Mouse (Mus musculus): Measurements from ENCODE around the gene Rusc2. TPM values are rescaled to one million over a fixed set of nuclear protein-coding genes. Genes with fewer than 3 reads are reported as not detected.

Gene Rusc2
- 22.2 and 23.4 TPM in 2 replicates for polyA plus RNA-seq (2015; fragmentation: Nextera tagmentation; extraction: Ambion mirVana)

DNA sequence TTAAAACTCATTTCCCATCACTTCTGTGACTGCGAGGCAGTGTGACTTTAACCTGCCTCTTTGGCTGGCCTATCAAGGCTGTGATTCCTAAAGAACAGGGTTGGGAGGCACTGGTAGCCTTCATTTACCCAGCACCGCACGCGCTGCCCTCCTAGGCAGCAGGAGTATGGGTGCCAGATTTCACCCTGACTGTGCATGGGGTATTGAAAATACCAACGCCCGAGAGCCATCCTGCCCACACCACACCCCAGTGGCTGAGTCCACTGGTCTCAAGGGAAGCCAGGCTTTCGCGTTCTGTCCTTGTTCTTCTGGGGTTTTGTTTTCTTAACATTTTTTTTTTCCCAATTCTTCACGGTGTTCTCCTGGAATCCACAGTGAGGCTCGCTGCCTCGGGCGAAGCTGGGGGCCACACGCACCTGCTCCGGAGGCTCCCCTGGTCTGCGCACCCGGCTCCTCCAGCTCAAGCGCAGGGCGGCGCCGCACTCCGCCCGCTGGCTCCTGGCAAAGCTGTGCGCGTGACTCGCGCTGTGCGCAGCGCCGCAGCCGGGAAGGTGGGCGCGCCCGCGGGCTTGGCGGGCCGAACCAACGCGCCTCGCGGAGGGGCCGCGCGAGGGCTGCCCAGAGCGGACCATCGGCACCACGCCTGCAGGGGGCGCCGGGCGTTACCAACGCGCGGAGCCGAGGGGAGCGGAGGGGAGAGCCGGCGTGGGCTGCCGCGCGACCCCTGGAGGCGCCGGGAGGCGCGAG lies at the start of gene Rusc2:
Gene Rusc2 (plus strand): TSS at position 572 of the 747 bp plus-strand sequence.
- peak within 1 kb of the TSS; percentile 91 for H3K9ac ChIP-seq (replicated peaks; ENCODE audit: low read depth)

DNA sequence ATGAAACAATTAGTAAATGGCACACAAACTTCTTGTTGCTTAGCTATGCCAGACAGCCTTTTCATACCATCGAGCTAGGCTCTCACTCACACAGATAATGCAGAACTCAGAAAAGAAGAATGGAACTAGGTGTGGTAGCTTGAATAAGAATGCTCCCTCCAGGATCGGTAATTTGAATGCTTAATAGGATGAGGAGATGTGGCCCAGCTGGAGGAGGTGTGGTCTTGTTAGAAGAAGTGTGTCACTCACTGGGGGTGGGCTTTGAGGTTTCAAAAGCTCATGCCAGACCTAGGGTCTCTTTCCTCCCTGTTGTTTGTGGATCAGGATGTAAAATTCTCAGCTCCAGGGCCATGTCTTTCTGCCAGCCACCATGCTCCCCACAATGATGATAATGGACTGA lies 47.0 kb upstream of the Rusc2 start:
- no peak for DNase-seq (ENCODE audit: low spot score)
- Histone ChIP-seq H3K9me3 (ENCODE audit: low read length) (peaks cover 3% of the 10 kb centered on the region; the same call in 1 of the 2 replicates), H3K27me3 (replicated peaks; ENCODE audit: insufficient read depth, low read length) (no peaks in the 10 kb centered on the region), H3K9ac (replicated peaks; ENCODE audit: low read depth) (no peak overlapping the region), H3K27ac (ENCODE audit: low read length) (no peak overlapping the region), H3K36me3 (ENCODE audit: insufficient read depth, low read length) (no peaks in the 10 kb centered on the region), H3K4me2 (replicated peaks; ENCODE audit: low read depth, low read length) (no peak overlapping the region), H3K4me3 (ENCODE audit: low read depth, low read length) (no peak overlapping the region), H3K4me1 (ENCODE audit: insufficient read depth, low read depth, low read length) (no peaks in the 10 kb centered on the region)
- TF ChIP-seq EP300 (IDR thresholded peaks at IDR 0.05) (no peak), CTCF (IDR thresholded peaks at IDR 0.05) (no peak)
- no peak for ATAC-seq
- 60% methylated on average over 2 of the region's 2 CpGs for WGBS

More for the DNA sequence above, at the start of gene Rusc2:
- Histone ChIP-seq H3K27ac (ENCODE audit: low read length) (peak within 1 kb of the TSS; percentile 96), H3K4me1 (ENCODE audit: insufficient read depth, low read depth, low read length) (peaks cover 7% of the 10 kb centered on the region), H3K9me3 (ENCODE audit: low read length) (no peaks in the 10 kb centered on the region), H3K27me3 (replicated peaks; ENCODE audit: insufficient read depth, low read length) (no peaks in the 10 kb centered on the region), H3K4me3 (ENCODE audit: low read depth, low read length) (peak within 1 kb of the TSS; percentile 77), H3K36me3 (ENCODE audit: insufficient read depth, low read length) (no peaks in the 10 kb centered on the region), H3K4me2 (replicated peaks; ENCODE audit: low read depth, low read length) (peak within 1 kb of the TSS; percentile 85)
- ATAC-seq: peak; percentile 95
- DNase-seq (ENCODE audit: low spot score): peak; percentile 97
- no peak for TF ChIP-seq EP300 (IDR thresholded peaks at IDR 0.05)
- TF ChIP-seq CTCF (IDR thresholded peaks at IDR 0.05): peak; percentile 73
- 2% methylated on average over 45 of the region's 63 CpGs for WGBS

DNA sequence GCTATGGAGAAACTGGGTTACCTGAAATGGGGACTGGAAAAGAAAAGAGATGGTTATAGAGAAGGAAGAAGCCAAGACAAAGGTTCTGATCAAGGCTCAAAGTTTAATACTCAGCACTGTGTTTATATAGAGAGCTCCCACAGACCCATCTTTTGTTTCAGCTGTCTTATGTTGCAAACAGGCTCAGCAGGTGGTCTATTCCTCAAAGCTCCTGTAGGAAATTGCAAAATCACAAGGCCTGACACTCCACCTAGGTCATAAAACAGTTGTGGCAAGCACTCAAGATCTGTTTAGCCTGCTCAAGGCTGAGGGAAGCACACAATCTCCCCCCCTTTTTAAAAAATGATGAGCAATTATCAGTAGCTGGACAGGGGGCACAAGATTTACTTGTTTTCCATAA lies 45.6 kb upstream of the Rusc2 start:
- ATAC-seq: no peak
- H3K4me3 ChIP-seq (ENCODE audit: low read depth, low read length): no peak overlapping the region
- H3K36me3 ChIP-seq (ENCODE audit: insufficient read depth, low read length): no peaks in the 10 kb centered on the region
- H3K4me2 ChIP-seq (replicated peaks; ENCODE audit: low read depth, low read length): no peak overlapping the region
- no peaks in the 10 kb centered on the region for H3K27me3 ChIP-seq (replicated peaks; ENCODE audit: insufficient read depth, low read length)
- H3K9me3 ChIP-seq (ENCODE audit: low read length): peaks cover 3% of the 10 kb centered on the region; the same call in 1 of the 2 replicates
- H3K9ac ChIP-seq (replicated peaks; ENCODE audit: low read depth): no peak overlapping the region
- DNase-seq (ENCODE audit: low spot score): no peak
- TF ChIP-seq CTCF (IDR thresholded peaks at IDR 0.05) (no peak), EP300 (IDR thresholded peaks at IDR 0.05) (no peak)
- no peak overlapping the region for H3K27ac ChIP-seq (ENCODE audit: low read length)
- H3K4me1 ChIP-seq (ENCODE audit: insufficient read depth, low read depth, low read length): no peaks in the 10 kb centered on the region

DNA sequence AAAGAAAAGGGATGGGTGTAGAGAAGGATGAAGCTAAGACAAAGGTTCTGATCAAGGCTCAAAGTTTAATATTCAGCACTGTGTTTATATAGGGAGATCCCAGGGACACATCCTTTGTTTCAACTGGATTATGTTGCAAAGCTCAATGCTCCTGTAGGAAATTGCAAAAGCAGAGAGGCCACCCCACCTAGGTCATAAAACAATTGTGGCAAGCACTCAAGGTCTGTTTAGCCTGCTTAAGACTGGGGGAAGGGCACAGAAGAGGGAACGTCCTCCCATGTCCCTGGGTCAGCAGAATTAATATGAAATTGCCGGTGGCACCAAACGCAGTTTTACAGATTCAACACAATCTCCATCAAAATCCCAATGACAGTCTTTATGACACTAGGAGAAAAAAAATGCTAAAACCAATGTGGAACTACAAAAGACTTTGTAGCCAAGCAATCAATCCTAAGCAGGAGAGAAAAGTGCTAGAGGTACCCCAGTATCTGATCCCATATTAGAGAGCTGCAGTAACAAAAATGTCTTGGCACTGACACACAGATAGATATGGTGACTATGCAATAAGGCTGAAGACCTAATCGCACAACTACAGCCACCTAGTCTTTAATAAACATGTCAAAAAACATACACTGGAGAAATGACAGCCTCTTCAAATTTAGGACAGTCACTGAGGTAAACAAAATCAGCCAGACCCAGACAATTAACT lies 41.5 kb upstream of the Rusc2 start:
- no peak overlapping the region for H3K4me2 ChIP-seq (replicated peaks; ENCODE audit: low read depth, low read length)
- 62% methylated on average over 4 of the region's 4 CpGs for WGBS
- H3K36me3 ChIP-seq (ENCODE audit: insufficient read depth, low read length): no peaks in the 10 kb centered on the region
- ATAC-seq (no peak), DNase-seq (ENCODE audit: low spot score) (peak; percentile 11)
- H3K27ac ChIP-seq (ENCODE audit: low read length): no peak overlapping the region
- TF ChIP-seq EP300 (IDR thresholded peaks at IDR 0.05) (no peak), CTCF (IDR thresholded peaks at IDR 0.05) (no peak)
- H3K4me3 ChIP-seq (ENCODE audit: low read depth, low read length): no peak overlapping the region
- H3K9ac ChIP-seq (replicated peaks; ENCODE audit: low read depth): no peak overlapping the region
- H3K27me3 ChIP-seq (replicated peaks; ENCODE audit: insufficient read depth, low read length): no peaks in the 10 kb centered on the region
- H3K4me1 ChIP-seq (ENCODE audit: insufficient read depth, low read depth, low read length): no peaks in the 10 kb centered on the region
- H3K9me3 ChIP-seq (ENCODE audit: low read length): peaks cover 3% of the 10 kb centered on the region; the same call in 1 of the 2 replicates

DNA sequence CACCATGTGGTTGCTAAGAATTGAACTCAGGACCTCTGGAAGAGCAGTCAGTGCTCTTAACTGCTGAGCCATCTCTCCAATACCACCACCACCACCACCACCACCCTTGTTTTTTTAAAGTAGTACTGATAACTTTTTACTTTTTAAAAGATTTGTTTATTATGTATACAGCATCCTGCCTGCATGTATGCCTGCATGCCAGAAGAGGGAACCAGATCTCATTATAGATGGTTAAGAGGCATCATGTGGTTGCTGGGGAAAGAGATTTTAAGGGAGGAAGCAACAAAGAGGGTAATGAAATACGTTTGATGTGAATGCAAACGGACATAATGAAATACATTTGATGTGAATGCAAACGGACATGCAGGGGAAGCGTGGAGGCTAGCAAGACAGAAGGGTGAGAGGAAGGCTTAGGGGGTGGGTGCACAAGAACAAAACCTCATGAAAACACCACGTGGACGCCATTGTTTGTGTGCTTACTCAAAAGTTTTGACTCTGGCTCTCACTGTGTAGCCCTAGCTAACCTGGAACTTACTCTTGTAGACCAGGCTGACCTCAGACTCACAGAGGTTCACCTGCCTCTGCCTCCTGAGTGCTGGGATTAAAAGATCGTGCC lies 40.4 kb upstream of the Rusc2 start:
- H3K27ac ChIP-seq (ENCODE audit: low read length): no peak overlapping the region
- H3K27me3 ChIP-seq (replicated peaks; ENCODE audit: insufficient read depth, low read length): no peaks in the 10 kb centered on the region
- H3K9ac ChIP-seq (replicated peaks; ENCODE audit: low read depth): no peak overlapping the region
- H3K36me3 ChIP-seq (ENCODE audit: insufficient read depth, low read length): no peaks in the 10 kb centered on the region
- peaks cover 3% of the 10 kb centered on the region; the same call in 1 of the 2 replicates for H3K9me3 ChIP-seq (ENCODE audit: low read length)
- H3K4me1 ChIP-seq (ENCODE audit: insufficient read depth, low read depth, low read length): no peaks in the 10 kb centered on the region
- TF ChIP-seq CTCF (IDR thresholded peaks at IDR 0.05): peak; percentile 31; the same call in 1 of the 2 replicates
- no peak for TF ChIP-seq EP300 (IDR thresholded peaks at IDR 0.05)
- 80% methylated on average over 7 of the region's 7 CpGs for WGBS
- no peak for ATAC-seq
- no peak overlapping the region for H3K4me2 ChIP-seq (replicated peaks; ENCODE audit: low read depth, low read length)
- no peak overlapping the region for H3K4me3 ChIP-seq (ENCODE audit: low read depth, low read length)
- no peak for DNase-seq (ENCODE audit: low spot score)

DNA sequence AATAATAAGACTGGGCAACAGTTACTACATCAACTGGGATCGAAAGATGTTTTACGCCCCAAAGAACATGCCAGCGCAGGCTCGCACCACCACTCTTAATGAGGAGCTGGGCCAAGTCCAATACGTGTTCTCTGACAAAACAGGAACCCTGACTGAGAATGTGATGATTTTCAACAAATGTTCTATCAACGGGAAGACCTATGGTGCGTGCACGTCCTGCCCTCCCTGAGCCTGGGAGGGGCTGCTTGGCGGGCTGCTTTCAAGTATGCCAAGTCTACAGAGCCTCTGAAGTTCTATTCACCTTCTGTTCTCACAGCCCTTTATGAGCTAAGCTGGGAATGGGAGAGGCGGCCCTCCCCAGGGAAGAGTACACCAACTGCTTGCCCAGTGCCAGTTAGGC lies 39.3 kb upstream of the Rusc2 start:
- H3K36me3 ChIP-seq (ENCODE audit: insufficient read depth, low read length): no peaks in the 10 kb centered on the region
- no peak for ATAC-seq
- H3K4me1 ChIP-seq (ENCODE audit: insufficient read depth, low read depth, low read length): no peaks in the 10 kb centered on the region
- no peaks in the 10 kb centered on the region for H3K9me3 ChIP-seq (ENCODE audit: low read length)
- H3K4me2 ChIP-seq (replicated peaks; ENCODE audit: low read depth, low read length): no peak overlapping the region
- 81% methylated on average over 10 of the region's 10 CpGs for WGBS
- TF ChIP-seq CTCF (IDR thresholded peaks at IDR 0.05): no peak
- no peak for TF ChIP-seq EP300 (IDR thresholded peaks at IDR 0.05)
- no peak for DNase-seq (ENCODE audit: low spot score)
- no peak overlapping the region for H3K4me3 ChIP-seq (ENCODE audit: low read depth, low read length)
- no peaks in the 10 kb centered on the region for H3K27me3 ChIP-seq (replicated peaks; ENCODE audit: insufficient read depth, low read length)
- H3K9ac ChIP-seq (replicated peaks; ENCODE audit: low read depth): no peak overlapping the region
- H3K27ac ChIP-seq (ENCODE audit: low read length): no peak overlapping the region

All from lung, postnatal 0 days (tissue).